Mouse (Mus musculus) hindbrain, embryonic 10.5 days (tissue): ENCODE measurements around the gene Vmn2r24. TPM values are rescaled to one million over a fixed set of nuclear protein-coding genes. Genes with fewer than 3 reads are reported as not detected.
"Not testable (repeated sequence)": the region's sequence is repeated elsewhere in the genome, so short reads cannot be mapped to it uniquely, and the experiment has no call there.

Source experiments
- DNase-seq: peaks from one replicate; pipeline ENCODE4 v3.0.0-alpha.2; 2017; ENCODE audit warnings: low spot score
- H3K27ac ChIP-seq: fragments of 300-500 bp; sonication (generic); 2 replicates; pipeline ENCODE4 v1.5.1; 2016; ENCODE audit warnings: mild to moderate bottlenecking, moderate library complexity
- H3K27me3 ChIP-seq: fragments of 300-500 bp; sonication (generic); 2 replicates; pipeline ENCODE4 v1.6.1; 2016; ENCODE audit warnings: mild to moderate bottlenecking; ENCODE audit not compliant: poor library complexity, insufficient read depth, severe bottlenecking
- H3K36me3 ChIP-seq: fragments of 300-500 bp; sonication (generic); 2 replicates; pipeline ENCODE4 v1.6.1; 2016; ENCODE audit warnings: mild to moderate bottlenecking, moderate library complexity
- H3K4me1 ChIP-seq: fragments of 300-500 bp; sonication (generic); replicated peaks from 2 replicates; pipeline ENCODE4 v1.6.1; 2016; ENCODE audit warnings: mild to moderate bottlenecking
- H3K4me3 ChIP-seq: fragments of 300-500 bp; sonication (generic); 2 replicates; pipeline ENCODE4 v1.5.1; 2016; ENCODE audit warnings: mild to moderate bottlenecking, moderate library complexity
- H3K9me3 ChIP-seq: fragments of 300-500 bp; sonication (generic); 2 replicates; pipeline ENCODE4 v1.6.1; 2016; ENCODE audit warnings: mild to moderate bottlenecking, moderate library complexity
- WGBS: fragments of 180-500 bp; shearing (Covaris S2); methylation state at CpG from one replicate; pipeline ENCODE4 v1.1.7; 2016; 5-methylcytosine and 5-hydroxymethylcytosine counted together
- polyA plus RNA-seq: library from polyadenylated mRNA; unstranded; fragments of >200 nt; fragmentation: Nextera tagmentation; extraction: Ambion mirVana; gene quantifications from 2 replicates; pipeline ENCODE4 v1.2.1, GENCODE M21; 2016

The Vmn2r24 gene
- not detected in 2 replicates for polyA plus RNA-seq

- Histone ChIP-seq H3K4me3 (no peak within 1 kb of the TSS), H3K4me1 (no peaks in the 10 kb centered on the region), H3K27ac (no peak within 1 kb of the TSS), H3K27me3 (no peaks in the 10 kb centered on the region), H3K9me3 (no peaks in the 10 kb centered on the region), H3K36me3 (no peaks in the 10 kb centered on the region)
- 85% methylated on average over 1 of the region's 1 CpGs for WGBS
- no peak for DNase-seq
Observed at GRCm38 (mm10) chr6:123778579-123778978, at the start of gene Vmn2r24. TSS of gene Vmn2r24 (plus strand) at chr6:123778879.

GRCm38 (mm10) chr6:123770031-123770430, 8.6 kb upstream of the Vmn2r24 start:
- WGBS: 89% methylated on average over 3 of the region's 3 CpGs
- Histone ChIP-seq H3K27ac (no peak overlapping the region), H3K36me3 (no peaks in the 10 kb centered on the region), H3K4me1 (no peaks in the 10 kb centered on the region), H3K9me3 (no peaks in the 10 kb centered on the region), H3K27me3 (no peaks in the 10 kb centered on the region), H3K4me3 (no peak overlapping the region)
- no peak for DNase-seq

GRCm38 (mm10) chr6:123784857-123785256, 6.2 kb downstream of the Vmn2r24 start:
- H3K27ac ChIP-seq: no peak overlapping the region
- H3K9me3 ChIP-seq: no peaks in the 10 kb centered on the region
- H3K27me3 ChIP-seq: no peaks in the 10 kb centered on the region
- H3K4me3 ChIP-seq: no peak overlapping the region
- 61% methylated on average over 2 of the region's 2 CpGs for WGBS
- no peaks in the 10 kb centered on the region for H3K36me3 ChIP-seq
- no peak for DNase-seq
- no peaks in the 10 kb centered on the region for H3K4me1 ChIP-seq

- Histone ChIP-seq H3K36me3 (no peaks in the 10 kb centered on the region), H3K27ac (no peak overlapping the region), H3K4me1 (no peaks in the 10 kb centered on the region), H3K4me3 (no peak overlapping the region), H3K9me3 (0 out of 2 replicates have a peak, but pooled peaks cover 2% of the 10 kb centered on the region), H3K27me3 (no peaks in the 10 kb centered on the region)
- 38% methylated on average over 9 of the region's 9 CpGs for WGBS
- no peak for DNase-seq
Observed at GRCm38 (mm10) chr6:123793746-123794145, 15.1 kb downstream of the Vmn2r24 start.

GRCm38 (mm10) chr6:123810291-123810690, 31.6 kb downstream of the Vmn2r24 start:
- not testable (repeated sequence) for H3K4me1 ChIP-seq, H3K36me3 ChIP-seq, DNase-seq, H3K27ac ChIP-seq, H3K4me3 ChIP-seq, H3K27me3 ChIP-seq, H3K9me3 ChIP-seq

- H3K27ac ChIP-seq: no peak overlapping the region
- no peak overlapping the region for H3K4me3 ChIP-seq
- H3K27me3 ChIP-seq: no peaks in the 10 kb centered on the region
- H3K4me1 ChIP-seq: no peaks in the 10 kb centered on the region
- peaks cover 5% of the 10 kb centered on the region; the same call in 1 of the 2 replicates for H3K9me3 ChIP-seq
- H3K36me3 ChIP-seq: no peaks in the 10 kb centered on the region
- WGBS: 87% methylated on average over 8 of the region's 8 CpGs
- DNase-seq: no peak
Observed at GRCm38 (mm10) chr6:123819951-123820350, 41.3 kb downstream of the Vmn2r24 start.

GRCm38 (mm10) chr6:123853363-123853762, 74.7 kb downstream of the Vmn2r24 start, which contains the start of gene Vmn2r25:
TSS of gene Vmn2r25 (minus strand) at chr6:123853463.
- DNase-seq, H3K27ac ChIP-seq, H3K4me3 ChIP-seq, H3K9me3 ChIP-seq, H3K36me3 ChIP-seq, H3K4me1 ChIP-seq, H3K27me3 ChIP-seq: not testable (repeated sequence)
- WGBS: 69% methylated on average over 2 of the region's 2 CpGs

Other genes with a start within 250 kb of the Vmn2r24 start
- gene Vmn2r21, start 245.5 kb upstream of the Vmn2r24 start, polyA plus RNA-seq: not detected in 2 replicates
- gene Vmn2r22, start 128.2 kb upstream of the Vmn2r24 start, polyA plus RNA-seq: not detected in 2 replicates
- not detected in 2 replicates for gene Vmn2r23, start 76.2 kb upstream of the Vmn2r24 start, polyA plus RNA-seq
- gene Vmn2r25, start 74.6 kb downstream of the Vmn2r24 start, polyA plus RNA-seq: not detected in 2 replicates
- gene Vmn2r26, start 245.7 kb downstream of the Vmn2r24 start, polyA plus RNA-seq: not detected in 2 replicates